Mouse (Mus musculus): Measurements from ENCODE around the gene Htatip2.

GRCm38 (mm10) chr7:49764011-49764716, 5.2 kb downstream of the Htatip2 start:
- TF ChIP-seq CTCF (IDR thresholded peaks at IDR 0.05) = no peak
- TF ChIP-seq EP300 (IDR thresholded peaks at IDR 0.05; ENCODE audit: insufficient read depth, low read depth, low read length) = no peak

Data from heart, adult 2 months (tissue).